Mouse (Mus musculus) intestine, postnatal 0 days (tissue): ENCODE results near the gene Cbr3. TPM values are rescaled to one million over a fixed set of nuclear protein-coding genes. Genes with fewer than 3 reads are reported as not detected.

Source experiments
- ATAC-seq: fragments of 200-750 bp; cut with Nextera tagmentation; 2 replicates; pipeline ENCODE4 v1.8.0; 2017; ENCODE audit warnings: mild to moderate bottlenecking, moderate TSS enrichment, moderate library complexity
- H3K27ac ChIP-seq: fragments of 300-500 bp; sonication (generic); 2 replicates; pipeline ENCODE4 v1.5.1; 2014; ENCODE audit warnings: mild to moderate bottlenecking, low read depth, low read length, moderate library complexity
- H3K27me3 ChIP-seq: fragments of 300-500 bp; sonication (generic); replicated peaks from 2 replicates; pipeline ENCODE4 v1.6.1; 2014; ENCODE audit warnings: low read length, mixed read lengths; ENCODE audit not compliant: control insufficient read depth, insufficient read depth
- H3K36me3 ChIP-seq: fragments of 300-500 bp; sonication (generic); 2 replicates; pipeline ENCODE4 v1.6.1; 2014; ENCODE audit warnings: mild to moderate bottlenecking, moderate library complexity; ENCODE audit not compliant: control insufficient read depth, insufficient read depth
- H3K4me1 ChIP-seq: fragments of 300-500 bp; sonication (generic); replicated peaks from 2 replicates; pipeline ENCODE4 v1.6.1; 2014; ENCODE audit warnings: antibody characterized with exemption, low read length, mixed read lengths; ENCODE audit not compliant: control insufficient read depth, insufficient read depth
- H3K4me2 ChIP-seq: fragments of 300-500 bp; sonication (generic); replicated peaks from 2 replicates; pipeline ENCODE4 v1.6.1; 2014; ENCODE audit warnings: low read depth, mild to moderate bottlenecking, moderate library complexity
- H3K4me3 ChIP-seq: fragments of 300-500 bp; sonication (generic); 2 replicates; pipeline ENCODE4 v1.5.1; 2014; ENCODE audit warnings: low read depth, low read length
- H3K9ac ChIP-seq: fragments of 300-500 bp; sonication (generic); 2 replicates; pipeline ENCODE4 v1.6.1; 2014; ENCODE audit warnings: mild to moderate bottlenecking, low read depth, low read length
- H3K9me3 ChIP-seq: fragments of 300-500 bp; sonication (generic); 2 replicates; pipeline ENCODE4 v1.6.1; 2016; ENCODE audit warnings: mixed run types; ENCODE audit not compliant: control insufficient read depth
- CTCF ChIP-seq: sonication (generic); IDR thresholded peaks from 2 replicates; pipeline ENCODE4 v1.5.1; 2016; ENCODE audit warnings: low read depth, mild to moderate bottlenecking, control low read depth, antibody characterized with exemption, moderate library complexity
- WGBS: fragments of 180-500 bp; shearing (Covaris S2); extraction: QIAGEN DNeasy Blood & Tissue Kit; methylation state at CpG from one replicate; pipeline ENCODE4 v1.1.7; 2014; 5-methylcytosine and 5-hydroxymethylcytosine counted together
- polyA plus RNA-seq: library from polyadenylated mRNA; unstranded; fragments of >200 nt; fragmentation: Nextera tagmentation; extraction: Ambion mirVana; gene quantifications from 2 replicates; pipeline ENCODE4 v1.2.1, GENCODE M21; 2015

Gene Cbr3
- polyA plus RNA-seq, 1 experiment from 2014 or later = 5.9 TPM

DNA sequence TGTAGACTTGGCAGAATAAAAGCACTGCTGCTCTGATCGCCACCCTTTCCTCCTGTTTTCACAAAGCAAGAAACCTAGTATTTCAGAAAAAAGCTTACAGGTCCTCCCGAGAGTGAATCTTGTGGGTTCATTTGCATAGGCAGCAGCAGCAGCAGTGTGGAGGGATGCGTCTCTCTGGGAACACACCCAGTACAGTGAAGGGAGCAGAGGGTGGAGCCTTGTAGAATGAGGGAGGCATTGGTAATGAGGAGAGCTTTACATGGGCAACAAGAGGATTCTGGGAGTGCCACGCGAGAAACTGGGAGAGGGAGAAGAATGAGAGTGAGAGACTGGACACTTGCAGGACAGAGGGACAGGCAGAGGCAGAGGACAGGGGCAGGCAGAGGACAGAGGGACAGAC, 31.4 kb downstream of the Cbr3 start:
- no peak overlapping the region for H3K9ac ChIP-seq
- H3K36me3 ChIP-seq = peaks cover 15% of the 10 kb centered on the region; the same call in 1 of the 2 replicates
- no peak overlapping the region for H3K4me3 ChIP-seq
- no peak overlapping the region for H3K4me2 ChIP-seq
- WGBS = 27% methylated on average over 5 of the region's 5 CpGs
- H3K4me1 ChIP-seq = no peaks in the 10 kb centered on the region; the same call in 1 of the 2 replicates
- no peaks in the 10 kb centered on the region for H3K9me3 ChIP-seq
- no peak overlapping the region for H3K27ac ChIP-seq
- H3K27me3 ChIP-seq = no peaks in the 10 kb centered on the region
- no peak for TF ChIP-seq CTCF
- no peak for ATAC-seq

DNA sequence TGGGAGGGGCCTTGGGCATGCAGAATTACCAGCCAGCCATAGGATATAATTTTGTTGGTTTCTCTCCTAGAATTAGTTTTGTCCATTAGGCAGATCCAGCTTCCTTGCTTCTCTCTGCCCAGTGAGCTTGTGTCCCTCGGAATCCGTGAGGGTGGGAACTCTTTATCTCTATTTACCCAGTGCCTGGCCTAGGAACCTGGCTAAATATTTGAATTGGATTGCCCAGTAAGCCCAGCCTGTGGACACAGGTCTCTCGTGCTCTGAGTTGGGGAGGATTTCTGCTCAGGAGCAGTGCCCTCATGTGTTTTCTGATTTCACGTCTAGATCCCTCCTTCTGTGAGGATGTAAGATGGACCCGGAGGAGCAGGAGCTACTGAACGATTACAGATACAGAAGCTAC, 32.8 kb downstream of the Cbr3 start:
- TF ChIP-seq CTCF = no peak
- Histone ChIP-seq H3K4me1 (no peaks in the 10 kb centered on the region; the same call in 1 of the 2 replicates), H3K27me3 (no peaks in the 10 kb centered on the region), H3K27ac (no peak overlapping the region), H3K36me3 (peaks cover 15% of the 10 kb centered on the region; the same call in 1 of the 2 replicates), H3K9ac (no peak overlapping the region), H3K4me3 (no peak overlapping the region), H3K9me3 (no peaks in the 10 kb centered on the region), H3K4me2 (no peak overlapping the region)
- ATAC-seq = no peak
- 62% methylated on average over 6 of the region's 6 CpGs for WGBS

DNA sequence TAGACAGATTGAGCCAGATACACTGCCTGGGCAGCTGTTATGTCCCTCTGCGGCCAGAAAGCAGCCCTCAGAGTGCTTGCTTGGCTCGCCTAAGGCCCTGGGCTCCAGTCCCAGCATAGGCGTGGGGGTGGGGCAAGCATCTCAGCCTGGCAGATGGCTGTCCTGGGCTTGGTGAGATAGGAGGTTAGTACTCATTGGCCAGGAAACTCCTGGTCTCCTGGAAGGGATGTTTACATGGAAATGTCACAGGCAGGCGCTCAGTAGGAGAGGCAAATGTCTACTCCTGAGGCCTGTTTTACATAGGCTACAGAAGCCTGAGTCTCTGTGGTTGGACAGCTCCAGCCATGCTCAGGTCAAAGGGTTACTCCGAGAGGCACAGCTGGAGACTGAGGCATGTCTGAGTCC, 34.3 kb downstream of the Cbr3 start:
- no peak overlapping the region for H3K9ac ChIP-seq
- H3K36me3 ChIP-seq = peaks cover 15% of the 10 kb centered on the region; the same call in 1 of the 2 replicates
- no peak for TF ChIP-seq CTCF
- no peaks in the 10 kb centered on the region for H3K27me3 ChIP-seq
- no peak overlapping the region for H3K4me2 ChIP-seq
- ATAC-seq = peak; percentile 34; the same call in 1 of the 2 replicates
- WGBS = 52% methylated on average over 5 of the region's 5 CpGs
- H3K27ac ChIP-seq = no peak overlapping the region; the same call in 1 of the 2 replicates
- H3K4me1 ChIP-seq = no peaks in the 10 kb centered on the region; the same call in 1 of the 2 replicates
- H3K9me3 ChIP-seq = no peaks in the 10 kb centered on the region
- no peak overlapping the region for H3K4me3 ChIP-seq

DNA sequence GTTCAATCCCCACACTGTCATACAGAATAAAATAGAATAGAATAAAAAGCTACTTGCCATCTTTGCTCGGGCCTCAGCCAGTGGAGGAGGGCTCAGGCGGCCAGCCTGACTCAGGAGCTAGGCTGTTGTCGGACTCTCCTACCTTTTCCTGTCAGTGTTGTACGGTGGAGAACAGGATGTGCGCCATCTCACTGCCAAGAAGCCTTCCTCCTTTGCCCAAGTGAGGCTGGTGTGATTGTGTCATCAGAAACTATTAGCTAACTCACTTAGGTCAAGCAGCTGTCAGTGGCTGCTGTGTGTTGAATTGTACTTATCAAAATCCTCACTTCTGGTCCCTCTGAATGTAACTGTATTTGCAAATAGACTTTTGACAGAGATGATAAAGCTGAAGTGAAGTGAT, 38.8 kb downstream of the Cbr3 start:
- Histone ChIP-seq H3K27ac (no peak overlapping the region), H3K9ac (no peak overlapping the region), H3K4me2 (no peak overlapping the region), H3K9me3 (no peaks in the 10 kb centered on the region), H3K4me3 (no peak overlapping the region), H3K27me3 (no peaks in the 10 kb centered on the region), H3K36me3 (peaks cover 15% of the 10 kb centered on the region; the same call in 1 of the 2 replicates), H3K4me1 (0 out of 2 replicates have a peak, but pooled peaks cover 4% of the 10 kb centered on the region)
- no peak for ATAC-seq
- WGBS = 82% methylated on average over 5 of the region's 5 CpGs
- TF ChIP-seq CTCF = no peak

DNA sequence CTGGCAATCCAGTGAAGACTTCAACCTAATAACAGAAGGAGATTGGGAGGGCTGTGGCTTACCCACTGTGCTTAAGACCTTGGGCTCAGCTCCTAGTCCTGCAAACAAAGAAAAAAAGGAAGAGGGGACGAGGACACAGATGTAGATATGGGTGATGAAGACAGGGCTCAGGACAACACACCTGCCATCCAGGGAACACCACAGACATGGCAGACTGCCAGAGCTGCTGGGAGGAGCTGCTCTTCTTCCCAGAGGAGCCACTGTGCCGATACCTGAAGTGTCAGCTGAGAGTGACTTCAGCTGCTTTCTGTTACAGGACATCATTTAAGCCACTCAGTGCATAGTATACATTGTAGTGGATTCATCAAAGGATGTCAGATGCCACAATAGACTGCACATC, 39.5 kb downstream of the Cbr3 start:
- Histone ChIP-seq H3K36me3 (peaks cover 9% of the 10 kb centered on the region; the same call in 1 of the 2 replicates), H3K27ac (no peak overlapping the region), H3K4me3 (no peak overlapping the region), H3K4me1 (0 out of 2 replicates have a peak, but pooled peaks cover 4% of the 10 kb centered on the region), H3K9me3 (no peaks in the 10 kb centered on the region), H3K27me3 (no peaks in the 10 kb centered on the region), H3K9ac (no peak overlapping the region), H3K4me2 (no peak overlapping the region)
- ATAC-seq = no peak
- WGBS = 52% methylated on average over 2 of the region's 2 CpGs
- no peak for TF ChIP-seq CTCF

DNA sequence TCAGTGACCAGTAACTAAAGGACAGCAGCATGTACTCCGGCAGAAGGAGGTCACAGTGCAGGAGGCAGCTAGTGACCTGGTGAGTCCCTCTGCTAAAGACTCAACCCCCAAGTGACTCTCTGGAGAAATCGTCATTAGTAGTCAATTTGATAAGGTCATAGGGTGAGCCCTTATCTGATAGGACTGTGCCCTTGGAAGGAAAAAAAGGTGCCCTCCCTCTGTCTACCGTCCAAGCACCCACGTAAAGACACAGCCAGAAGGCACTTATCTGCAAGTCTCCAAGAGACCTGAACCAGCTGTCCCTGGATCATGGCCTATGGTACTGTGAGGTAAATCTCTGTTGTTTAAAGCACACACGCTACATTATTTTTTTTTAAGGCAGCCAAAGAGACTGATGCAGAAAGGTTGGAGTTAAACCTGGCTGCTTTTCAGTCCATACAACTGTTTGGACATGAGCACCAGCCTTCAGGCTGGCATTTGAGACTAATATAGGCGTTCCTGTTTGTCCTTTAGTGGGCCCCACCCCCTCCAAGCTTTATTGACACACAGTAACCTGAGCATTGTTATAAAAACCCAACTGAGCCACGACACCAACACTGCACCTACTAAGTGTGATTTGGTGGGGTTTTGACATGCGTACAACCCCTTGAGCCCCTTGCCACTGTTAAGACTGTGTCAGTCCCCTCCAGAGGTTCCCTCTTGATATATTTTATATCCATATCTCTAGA, 42.6 kb downstream of the Cbr3 start:
- peak overlapping the region; percentile 72 for H3K27ac ChIP-seq
- no peaks in the 10 kb centered on the region for H3K9me3 ChIP-seq
- H3K4me2 ChIP-seq = no peak overlapping the region
- H3K36me3 ChIP-seq = 0 out of 2 replicates have a peak, but pooled peaks cover 7% of the 10 kb centered on the region
- no peak overlapping the region for H3K9ac ChIP-seq
- H3K27me3 ChIP-seq = no peaks in the 10 kb centered on the region
- no peak for TF ChIP-seq CTCF
- H3K4me3 ChIP-seq = no peak overlapping the region
- ATAC-seq = peak; percentile 54
- 45% methylated on average over 8 of the region's 8 CpGs for WGBS
- H3K4me1 ChIP-seq = 0 out of 2 replicates have a peak, but pooled peaks cover 7% of the 10 kb centered on the region
